Mouse (Mus musculus) B cell, adult 62 days (primary cell): ENCODE measurements around the gene Riox1. TPM values are rescaled to one million over a fixed set of nuclear protein-coding genes. Genes with fewer than 3 reads are reported as not detected.

ENCODE experiments used
- total RNA-seq: library from RNA; stranded (reverse); gene quantifications from 4 replicates; pipeline ENCODE4 v1.2.4, GENCODE M21; 2023

Gene Riox1
- 13.6 to 16.7 TPM (median 14.8 TPM) in 4 replicates for total RNA-seq

DNA sequence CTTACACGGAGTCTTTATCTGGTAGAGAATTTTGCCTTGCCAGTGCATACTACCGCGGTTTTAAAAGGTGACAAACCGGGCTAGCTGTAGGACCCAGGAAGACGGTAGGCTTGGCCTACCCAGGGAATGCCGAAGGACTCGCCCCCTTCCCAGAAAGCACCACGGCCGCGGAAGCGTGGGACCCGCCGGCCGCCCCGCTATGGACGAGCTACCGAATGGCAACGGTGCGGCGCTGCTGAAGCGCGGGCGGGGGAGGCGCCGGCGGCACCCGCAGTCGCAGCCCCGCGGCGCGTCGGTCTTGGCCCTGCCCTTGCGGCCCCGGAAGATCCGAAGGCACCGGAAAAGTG lies at the start of gene Riox1:
Riox1 (plus strand) TSS at position 116 of the 347 bp plus-strand sequence.

DNA sequence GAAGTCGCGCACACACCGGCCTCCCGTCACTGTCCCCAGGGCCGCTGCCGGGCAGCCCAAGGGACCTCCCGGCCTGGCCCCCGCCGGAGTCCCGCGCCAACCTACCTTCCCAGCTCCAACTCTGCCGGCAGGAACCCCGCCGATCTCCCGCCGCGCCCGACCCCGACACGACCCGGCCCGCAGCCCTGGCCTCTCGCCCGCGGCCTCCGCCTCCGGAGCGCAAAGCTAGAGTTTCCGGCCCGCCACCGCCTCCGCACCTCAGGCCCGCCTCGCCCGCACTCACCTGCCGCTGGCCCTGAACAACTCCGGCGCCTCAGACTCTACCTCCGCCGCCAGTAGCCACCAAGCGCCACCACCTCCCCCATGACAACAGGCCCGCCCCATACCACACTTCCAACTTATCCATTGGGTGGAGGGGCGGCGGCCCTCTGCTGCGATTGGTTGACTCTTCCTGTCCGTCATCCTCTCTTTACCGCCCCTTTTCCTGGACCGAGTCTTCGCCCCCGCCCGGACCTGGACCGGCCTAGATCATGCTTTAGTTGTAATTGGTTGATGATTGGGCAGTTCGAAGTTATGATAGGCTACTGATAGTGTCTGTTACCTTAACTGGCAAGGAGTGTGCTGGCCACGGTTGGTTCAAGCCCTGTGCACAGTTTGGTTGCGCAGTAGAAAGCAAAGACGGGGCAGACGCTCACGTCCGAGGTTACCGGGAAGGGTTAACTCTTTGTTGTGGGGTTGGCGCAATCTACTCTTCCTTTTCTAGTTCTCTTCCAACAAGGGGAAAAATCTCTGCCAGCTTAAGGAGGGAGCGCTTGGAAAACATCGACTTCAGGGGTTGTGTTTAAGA lies 28.6 kb upstream of the Riox1 start, which contains the start of gene Numb:
Numb (minus strand) TSS at position 400 of the 847 bp plus-strand sequence.

DNA sequence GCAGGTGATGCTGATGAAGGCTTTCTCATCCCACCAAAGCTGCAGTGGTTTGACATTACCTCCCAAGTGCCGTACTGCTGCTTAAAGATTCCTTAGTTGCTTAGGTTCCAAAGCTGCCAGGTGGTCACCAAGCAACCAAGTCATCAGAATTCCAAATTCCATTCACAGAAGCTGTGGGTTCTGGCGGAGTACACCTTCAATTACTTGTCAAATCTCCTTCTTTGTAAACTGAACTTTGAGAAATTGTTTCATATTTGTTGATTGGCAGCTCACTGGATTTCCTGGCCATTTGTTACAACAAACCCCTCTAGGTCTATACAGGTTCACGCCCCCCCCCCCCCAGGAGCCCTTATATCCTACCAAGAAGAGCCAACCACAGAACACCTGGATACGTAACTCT lies 34.3 kb downstream of the Riox1 start, which contains the start of gene Heatr4:
Heatr4 (minus strand) TSS at position 101 of the 400 bp plus-strand sequence.

DNA sequence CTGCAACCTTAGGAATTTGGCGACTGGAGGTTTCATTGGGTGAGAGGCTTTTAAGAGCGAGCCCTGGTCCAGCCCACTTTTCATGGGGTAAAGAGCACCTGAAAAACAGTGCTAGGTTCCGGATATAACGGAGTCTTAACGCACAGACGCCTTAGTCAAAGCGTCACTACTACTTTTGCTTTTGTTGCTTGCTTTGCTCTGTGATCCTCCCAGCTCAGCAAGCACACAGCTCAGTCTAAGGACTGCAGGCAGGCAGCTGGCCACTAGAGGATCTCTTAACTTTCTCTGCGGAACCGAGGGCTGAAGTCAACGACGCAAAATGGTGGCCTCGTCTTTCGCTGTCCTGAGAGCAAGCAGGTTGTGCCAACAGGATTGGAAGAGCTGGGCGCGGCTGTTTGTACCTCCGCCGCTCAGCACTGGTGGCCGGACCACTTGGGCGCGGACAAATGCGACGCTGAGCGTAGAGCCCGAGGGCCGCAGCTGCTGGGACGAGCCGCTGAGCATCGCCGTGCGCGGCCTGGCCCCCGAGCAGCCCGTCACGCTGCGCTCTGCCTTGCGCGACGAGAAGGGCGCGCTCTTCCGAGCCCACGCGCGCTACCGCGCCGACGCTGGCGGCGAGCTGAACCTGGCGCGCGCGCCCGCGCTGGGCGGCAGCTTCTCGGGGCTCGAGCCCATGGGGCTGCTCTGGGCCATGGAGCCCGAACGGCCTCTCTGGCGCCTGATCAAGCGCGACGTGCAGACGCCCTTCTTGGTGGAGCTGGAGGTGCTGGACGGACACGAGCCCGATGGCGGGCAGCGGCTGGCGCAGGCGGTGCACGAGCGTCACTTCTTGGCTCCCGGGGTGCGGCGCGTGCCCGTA lies 37.4 kb downstream of the Riox1 start, which contains the start of gene Acot2:
Acot2 (plus strand) TSS at position 279 of the 859 bp plus-strand sequence.

Other genes with a start within 250 kb of the Riox1 start
- 1.3 to 2.1 TPM (median 1.5 TPM) in 4 replicates for gene Papln, start 187.0 kb upstream of the Riox1 start, total RNA-seq
- 33.8 to 49.4 TPM (median 41.0 TPM) in 4 replicates for gene Numb, start 28.7 kb upstream of the Riox1 start, total RNA-seq
- gene Heatr4, start 34.2 kb downstream of the Riox1 start, total RNA-seq, result not detected in 4 replicates
- 30.2 to 37.5 TPM (median 33.8 TPM) in 4 replicates for gene Acot2, start 37.3 kb downstream of the Riox1 start, total RNA-seq
- gene Acot1, start 58.9 kb downstream of the Riox1 start, total RNA-seq, result 1.4 to 7.7 TPM (median 1.8 TPM) in 4 replicates
- not detected in 4 replicates for gene Acot4, start 87.8 kb downstream of the Riox1 start, total RNA-seq
- not detected in 4 replicates for gene Gm49366, start 88.3 kb downstream of the Riox1 start, total RNA-seq
- gene Acot3, start 101.5 kb downstream of the Riox1 start, total RNA-seq, result not detected in 4 replicates
- not detected in 4 replicates for gene Acot5, start 118.7 kb downstream of the Riox1 start, total RNA-seq
- gene Acot6, start 150.0 kb downstream of the Riox1 start, total RNA-seq, result 0.63 to 1.5 TPM (median 0.93 TPM) in 4 replicates
- 0.58 to 0.78 TPM (median 0.69 TPM) in 4 replicates for gene Dnal1, start 163.8 kb downstream of the Riox1 start, total RNA-seq
- 14.7 to 16.3 TPM (median 15.6 TPM) in 4 replicates for gene Pnma1, start 197.9 kb downstream of the Riox1 start, total RNA-seq